Mouse (Mus musculus) liver, postnatal 0 days (tissue): ENCODE data around the gene Chn1. TPM values are rescaled to one million over a fixed set of nuclear protein-coding genes. Genes with fewer than 3 reads are reported as not detected.

ENCODE experiments used
- ATAC-seq: fragments of 200-750 bp; cut with Nextera tagmentation; 2 replicates; pipeline ENCODE4 v1.8.0; 2017; ENCODE audit warnings: mild to moderate bottlenecking, moderate library complexity
- DNase-seq: peaks from one replicate; pipeline ENCODE4 v3.0.0-alpha.2; 2016
- H3K27ac ChIP-seq: fragments of 300-500 bp; sonication (generic); 2 replicates; pipeline ENCODE4 v1.5.1; 2014; ENCODE audit warnings: antibody characterized with exemption, moderate library complexity, mild to moderate bottlenecking, low read depth
- H3K27me3 ChIP-seq: fragments of 300-500 bp; sonication (generic); 2 replicates; pipeline ENCODE4 v1.6.1; 2014; ENCODE audit warnings: low read length, control low read depth, mixed read lengths; ENCODE audit not compliant: insufficient read depth
- H3K36me3 ChIP-seq: fragments of 300-500 bp; sonication (generic); replicated peaks from 2 replicates; pipeline ENCODE4 v1.6.1; 2014; ENCODE audit warnings: mild to moderate bottlenecking, control low read depth, low read length, moderate library complexity, mixed read lengths; ENCODE audit not compliant: insufficient read depth
- H3K4me1 ChIP-seq: fragments of 300-500 bp; sonication (generic); 2 replicates; pipeline ENCODE4 v1.6.1; 2014; ENCODE audit warnings: antibody characterized with exemption, mild to moderate bottlenecking, control low read depth; ENCODE audit not compliant: insufficient read depth
- H3K4me2 ChIP-seq: fragments of 300-500 bp; sonication (generic); 2 replicates; pipeline ENCODE4 v1.6.1; 2014; ENCODE audit warnings: low read depth, mild to moderate bottlenecking, low read length, moderate library complexity, mixed read lengths
- H3K4me3 ChIP-seq: fragments of 300-500 bp; sonication (generic); 2 replicates; pipeline ENCODE4 v1.5.1; 2014; ENCODE audit warnings: low read depth, low read length
- H3K9ac ChIP-seq: fragments of 300-500 bp; sonication (generic); replicated peaks from 2 replicates; pipeline ENCODE4 v1.6.1; 2014; ENCODE audit warnings: mild to moderate bottlenecking, moderate library complexity
- H3K9me3 ChIP-seq: fragments of 300-500 bp; sonication (generic); 2 replicates; pipeline ENCODE4 v1.6.1; 2016; ENCODE audit warnings: mild to moderate bottlenecking, control low read depth, low read length, mixed read lengths
- CTCF ChIP-seq: sonication (generic); IDR thresholded peaks from 2 replicates; pipeline ENCODE4 v1.5.1; 2016; ENCODE audit warnings: antibody characterized with exemption, low read depth
- EP300 ChIP-seq: IDR thresholded peaks from 2 replicates; pipeline ENCODE4 v1.6.1; 2016; ENCODE audit warnings: antibody characterized with exemption, low read depth, mild to moderate bottlenecking
- WGBS: fragments of 180-500 bp; shearing (Covaris S2); extraction: QIAGEN DNeasy Blood & Tissue Kit; methylation state at CpG from one replicate; pipeline ENCODE4 v1.1.7; 2014; ENCODE audit not compliant: insufficient replicate concordance; 5-methylcytosine and 5-hydroxymethylcytosine counted together
- polyA plus RNA-seq: library from polyadenylated mRNA; unstranded; fragments of >200 nt; fragmentation: Nextera tagmentation; extraction: Ambion mirVana; gene quantifications from 2 replicates; pipeline ENCODE4 v1.2.1, GENCODE M21; 2015

The Chn1 gene
- polyA plus RNA-seq, 1 experiment from 2014 or later, result 0.26 TPM

GRCm38 (mm10) chr2:73631816-73632215 lies 143.3 kb downstream of the Chn1 start:
- no peak overlapping the region for H3K4me2 ChIP-seq
- H3K4me1 ChIP-seq, result no peaks in the 10 kb centered on the region
- no peaks in the 10 kb centered on the region for H3K9me3 ChIP-seq
- WGBS, result 80% methylated on average over 7 of the region's 7 CpGs
- TF ChIP-seq CTCF (no peak), EP300 (no peak)
- DNase-seq, result no peak
- no peak overlapping the region for H3K9ac ChIP-seq
- no peaks in the 10 kb centered on the region for H3K27me3 ChIP-seq
- H3K36me3 ChIP-seq, result no peaks in the 10 kb centered on the region
- no peak overlapping the region for H3K27ac ChIP-seq
- H3K4me3 ChIP-seq, result no peak overlapping the region
- no peak for ATAC-seq

- TF ChIP-seq CTCF (no peak), EP300 (no peak)
- H3K4me2 ChIP-seq, result no peak overlapping the region
- no peak overlapping the region for H3K27ac ChIP-seq
- H3K4me1 ChIP-seq, result no peaks in the 10 kb centered on the region
- H3K36me3 ChIP-seq, result no peaks in the 10 kb centered on the region
- WGBS, result 85% methylated on average over 4 of the region's 4 CpGs
- no peak for DNase-seq
- H3K9me3 ChIP-seq, result no peaks in the 10 kb centered on the region
- H3K9ac ChIP-seq, result no peak overlapping the region
- ATAC-seq, result no peak
- no peaks in the 10 kb centered on the region for H3K27me3 ChIP-seq
- H3K4me3 ChIP-seq, result no peak overlapping the region
Observed at GRCm38 (mm10) chr2:73618486-73619052, 156.6 kb downstream of the Chn1 start.

DNA sequence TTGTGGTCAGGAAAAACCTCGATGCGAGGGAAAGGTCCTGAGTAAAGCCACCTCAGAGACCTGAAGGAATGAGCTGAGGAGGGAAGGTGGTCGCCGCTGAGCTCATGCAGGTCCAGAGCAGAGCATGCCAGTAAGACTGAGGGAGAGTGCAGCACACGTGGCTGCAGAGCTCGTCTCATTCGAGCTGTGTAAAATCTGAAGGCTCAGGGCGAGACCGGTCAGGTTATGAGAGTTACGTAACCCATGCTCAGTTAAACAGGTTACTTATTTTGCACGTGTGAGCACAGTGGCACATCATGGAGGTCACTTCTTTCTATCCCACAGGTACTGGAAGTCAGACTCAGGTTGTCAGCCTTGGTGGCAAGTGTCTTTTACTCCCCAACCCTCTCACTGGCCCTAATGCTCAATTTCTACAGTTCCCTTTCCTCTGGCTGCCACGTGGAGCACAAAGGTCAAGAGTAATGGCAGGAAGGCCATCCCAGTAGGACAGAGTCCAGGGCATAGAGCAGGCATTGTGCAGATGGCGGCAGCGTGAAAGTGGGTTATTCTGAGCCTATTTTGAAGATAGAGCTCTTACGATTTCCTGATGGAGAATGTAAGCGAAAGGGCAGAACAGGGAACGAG lies 158.6 kb downstream of the Chn1 start:
- TF ChIP-seq CTCF, result no peak
- TF ChIP-seq EP300, result no peak
- Histone ChIP-seq H3K4me3 (no peak overlapping the region), H3K4me2 (no peak overlapping the region), H3K27ac (no peak overlapping the region), H3K27me3 (no peaks in the 10 kb centered on the region), H3K9ac (no peak overlapping the region), H3K4me1 (no peaks in the 10 kb centered on the region), H3K36me3 (no peaks in the 10 kb centered on the region), H3K9me3 (no peaks in the 10 kb centered on the region)
- 66% methylated on average over 17 of the region's 17 CpGs for WGBS
- DNase-seq, result peak; percentile 26
- peak; percentile 79 for ATAC-seq

DNA sequence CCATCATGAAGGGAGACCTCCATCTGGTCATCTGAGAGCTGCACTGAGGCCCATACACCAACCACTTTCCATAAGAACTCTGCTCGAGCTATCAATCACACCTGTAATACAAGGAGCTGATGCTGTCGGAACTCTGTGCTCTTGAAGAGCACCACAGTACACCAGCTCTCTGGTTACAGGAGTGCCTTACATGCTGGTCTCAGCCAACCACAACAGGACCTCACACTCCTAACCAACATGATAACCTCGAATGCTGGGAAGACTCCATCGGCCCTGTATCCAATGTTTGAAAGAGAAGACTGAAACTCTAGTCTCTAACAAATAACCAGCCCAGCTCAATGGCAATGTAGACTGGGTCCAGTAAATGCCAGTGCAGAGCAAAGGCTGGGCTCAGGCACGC lies 159.7 kb downstream of the Chn1 start:
- DNase-seq, result no peak
- TF ChIP-seq CTCF (no peak), EP300 (no peak)
- WGBS, result 74% methylated on average over 5 of the region's 5 CpGs

GRCm38 (mm10) chr2:73614303-73614702 lies 160.8 kb downstream of the Chn1 start:
- Histone ChIP-seq H3K9me3 (no peaks in the 10 kb centered on the region), H3K36me3 (no peaks in the 10 kb centered on the region), H3K9ac (no peak overlapping the region), H3K4me2 (no peak overlapping the region), H3K27me3 (no peaks in the 10 kb centered on the region), H3K4me3 (no peak overlapping the region), H3K27ac (no peak overlapping the region), H3K4me1 (no peaks in the 10 kb centered on the region)
- DNase-seq, result no peak
- no peak for TF ChIP-seq CTCF
- no peak for TF ChIP-seq EP300
- ATAC-seq, result no peak
- WGBS, result 91% methylated on average over 8 of the region's 8 CpGs

More for the DNA sequence above, 159.7 kb downstream of the Chn1 start:
- Histone ChIP-seq H3K27ac (no peak overlapping the region), H3K9ac (no peak overlapping the region), H3K36me3 (no peaks in the 10 kb centered on the region), H3K27me3 (no peaks in the 10 kb centered on the region), H3K4me1 (no peaks in the 10 kb centered on the region), H3K4me3 (no peak overlapping the region), H3K4me2 (no peak overlapping the region), H3K9me3 (no peaks in the 10 kb centered on the region)
- ATAC-seq, result no peak

- H3K27me3 ChIP-seq, result no peaks in the 10 kb centered on the region
- no peak for TF ChIP-seq CTCF
- no peak for TF ChIP-seq EP300
- H3K9me3 ChIP-seq, result no peaks in the 10 kb centered on the region
- ATAC-seq, result no peak
- no peak overlapping the region for H3K9ac ChIP-seq
- H3K27ac ChIP-seq, result no peak overlapping the region
- WGBS, result 77% methylated on average over 7 of the region's 7 CpGs
- no peak for DNase-seq
- no peaks in the 10 kb centered on the region for H3K4me1 ChIP-seq
- H3K36me3 ChIP-seq, result no peaks in the 10 kb centered on the region
- H3K4me2 ChIP-seq, result no peak overlapping the region
- no peak overlapping the region for H3K4me3 ChIP-seq
Observed at GRCm38 (mm10) chr2:73612941-73613340, 162.2 kb downstream of the Chn1 start.
